Mouse (Mus musculus): ENCODE data around the gene Dusp8. TPM values are rescaled to one million over a fixed set of nuclear protein-coding genes. Genes with fewer than 3 reads are reported as not detected.

The Dusp8 gene
- polyA plus RNA-seq, 1 experiment from 2014 or later: 8.8 TPM

DNA sequence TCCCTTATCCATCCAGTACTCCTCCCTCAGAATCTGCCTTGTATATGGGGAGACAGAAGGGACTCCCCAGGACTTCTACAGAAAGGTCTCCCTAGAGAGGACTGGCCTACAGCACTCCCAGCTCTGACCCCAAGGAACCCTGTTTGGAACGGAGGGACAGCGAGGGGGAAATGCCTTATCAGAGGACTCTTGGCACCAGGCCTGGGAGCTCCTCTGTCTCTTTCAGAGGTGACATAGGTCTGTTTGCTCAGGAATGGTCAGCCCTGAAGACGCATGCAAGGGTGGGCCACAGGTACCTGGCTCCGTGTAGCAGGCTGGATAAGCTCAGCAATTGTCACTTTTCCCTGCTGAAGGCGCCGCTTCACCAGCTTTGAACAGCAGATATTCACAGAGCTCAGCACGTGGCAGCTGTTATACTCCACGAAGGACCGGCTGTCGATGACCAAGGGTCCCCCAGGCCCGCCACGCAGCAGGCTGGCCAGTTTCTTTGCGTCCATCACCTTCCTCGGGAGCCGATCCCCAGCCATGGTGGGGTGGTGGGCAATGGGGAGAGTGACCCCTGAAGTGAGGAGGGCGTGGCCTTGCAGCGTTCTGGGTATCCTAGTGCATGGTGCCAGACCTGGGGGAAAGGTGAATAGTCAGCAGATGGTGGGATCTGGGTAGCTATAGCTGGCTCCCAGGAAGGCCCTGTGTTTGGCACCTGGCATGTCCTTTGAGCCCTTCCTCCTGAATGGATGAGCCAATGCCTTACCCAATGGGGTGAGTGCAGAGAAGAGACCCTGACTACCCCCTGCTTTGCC lies 5.8 kb downstream of the Dusp8 start:
- DNase-seq (ENCODE audit: low spot score): no peak
- H3K4me2 ChIP-seq (ENCODE audit: low read length): no peak overlapping the region
- H3K36me3 ChIP-seq (ENCODE audit: control insufficient read depth, insufficient read depth, low read length): no peaks in the 10 kb centered on the region
- H3K27me3 ChIP-seq (replicated peaks; ENCODE audit: control insufficient read depth, insufficient read depth, low read length): peaks cover 24% of the 10 kb centered on the region
- ATAC-seq (replicated peaks; ENCODE audit: low FRiP score, low TSS enrichment, low read depth): no peak
- no peak overlapping the region for H3K9ac ChIP-seq (ENCODE audit: low read length)
- no peak overlapping the region for H3K4me3 ChIP-seq (ENCODE audit: low read depth, low read length)
- whole genome bisulfite sequencing: 66% methylated on average over 17 of the region's 17 CpGs
- no peaks in the 10 kb centered on the region for H3K9me3 ChIP-seq (ENCODE audit: control insufficient read depth, low read length)
- no peaks in the 10 kb centered on the region; the same call in 1 of the 2 replicates for H3K4me1 ChIP-seq (replicated peaks; ENCODE audit: control insufficient read depth, insufficient read depth, low read length)
- H3K27ac ChIP-seq (ENCODE audit: low read depth): no peak overlapping the region

DNA sequence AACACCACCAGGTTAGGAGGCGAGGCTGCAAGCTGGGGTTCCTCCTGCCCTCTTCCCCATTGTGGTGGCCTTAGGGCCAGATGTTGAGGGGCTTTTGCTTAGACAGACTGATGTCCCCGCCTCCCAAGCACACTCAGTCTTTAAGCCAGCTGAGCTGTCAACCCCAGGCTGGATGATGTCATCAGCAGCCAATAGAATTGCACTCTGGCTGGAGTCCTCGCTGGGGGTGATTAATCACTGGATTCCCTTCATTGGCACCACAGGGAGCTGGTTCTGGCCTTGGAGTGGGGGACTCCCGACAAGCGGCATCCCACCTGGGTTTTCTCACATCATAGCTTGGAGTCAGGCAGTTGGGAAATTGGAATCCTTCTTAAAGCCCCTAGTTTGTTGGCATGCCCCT lies 6.8 kb downstream of the Dusp8 start:
- H3K4me2 ChIP-seq (ENCODE audit: low read length): no peak overlapping the region
- ATAC-seq (replicated peaks; ENCODE audit: low FRiP score, low TSS enrichment, low read depth) (no peak; the same call in 1 of the 2 replicates), DNase-seq (ENCODE audit: low spot score) (peak; percentile 64)
- no peak overlapping the region for H3K9ac ChIP-seq (ENCODE audit: low read length)
- H3K9me3 ChIP-seq (ENCODE audit: control insufficient read depth, low read length): no peaks in the 10 kb centered on the region
- H3K27me3 ChIP-seq (replicated peaks; ENCODE audit: control insufficient read depth, insufficient read depth, low read length): peaks cover 24% of the 10 kb centered on the region
- 15% methylated on average over 5 of the region's 5 CpGs for WGBS
- peaks cover 6% of the 10 kb centered on the region; the same call in 1 of the 2 replicates for H3K4me1 ChIP-seq (replicated peaks; ENCODE audit: control insufficient read depth, insufficient read depth, low read length)
- no peak overlapping the region for H3K27ac ChIP-seq (ENCODE audit: low read depth)
- H3K4me3 ChIP-seq (ENCODE audit: low read depth, low read length): no peak overlapping the region
- H3K36me3 ChIP-seq (ENCODE audit: control insufficient read depth, insufficient read depth, low read length): no peaks in the 10 kb centered on the region

DNA sequence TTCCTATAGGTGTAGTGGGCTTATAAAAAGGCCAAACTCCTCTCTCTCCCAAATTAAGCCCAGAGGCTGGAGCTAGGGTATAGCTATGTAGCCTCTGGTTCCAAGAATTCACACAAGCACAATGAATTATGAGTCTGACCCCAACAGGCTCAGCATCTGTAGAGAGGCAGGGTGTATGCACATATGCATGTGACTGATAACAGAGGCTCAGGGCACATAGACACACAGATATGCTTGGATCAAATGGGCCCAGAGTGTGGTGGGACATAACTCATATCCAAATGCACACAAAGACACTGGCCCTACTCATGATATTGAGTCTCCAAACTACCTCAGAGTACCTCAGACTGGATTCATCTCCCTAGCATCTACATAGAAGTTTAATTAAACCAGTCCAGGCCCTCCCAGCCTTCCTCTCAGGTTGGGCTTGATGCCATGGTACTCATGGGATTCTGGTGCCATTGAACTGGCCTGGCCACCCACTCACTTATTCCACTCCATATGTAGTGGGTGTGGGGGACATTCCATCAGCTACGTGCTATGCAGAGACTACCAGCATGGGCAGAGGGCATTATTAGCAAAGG lies 8.5 kb downstream of the Dusp8 start:
- no peak overlapping the region for H3K9ac ChIP-seq (ENCODE audit: low read length)
- H3K4me1 ChIP-seq (replicated peaks; ENCODE audit: control insufficient read depth, insufficient read depth, low read length): peaks cover 7% of the 10 kb centered on the region; the same call in 1 of the 2 replicates
- no peaks in the 10 kb centered on the region for H3K9me3 ChIP-seq (ENCODE audit: control insufficient read depth, low read length)
- no peak overlapping the region for H3K4me3 ChIP-seq (ENCODE audit: low read depth, low read length)
- ATAC-seq (replicated peaks; ENCODE audit: low FRiP score, low TSS enrichment, low read depth) (no peak), DNase-seq (ENCODE audit: low spot score) (no peak)
- WGBS: 79% methylated on average over 1 of the region's 1 CpGs
- H3K27ac ChIP-seq (ENCODE audit: low read depth): no peak overlapping the region
- H3K4me2 ChIP-seq (ENCODE audit: low read length): no peak overlapping the region
- 0 out of 2 replicates have a peak, but pooled peaks cover 5% of the 10 kb centered on the region for H3K36me3 ChIP-seq (ENCODE audit: control insufficient read depth, insufficient read depth, low read length)
- H3K27me3 ChIP-seq (replicated peaks; ENCODE audit: control insufficient read depth, insufficient read depth, low read length): peaks cover 29% of the 10 kb centered on the region

DNA sequence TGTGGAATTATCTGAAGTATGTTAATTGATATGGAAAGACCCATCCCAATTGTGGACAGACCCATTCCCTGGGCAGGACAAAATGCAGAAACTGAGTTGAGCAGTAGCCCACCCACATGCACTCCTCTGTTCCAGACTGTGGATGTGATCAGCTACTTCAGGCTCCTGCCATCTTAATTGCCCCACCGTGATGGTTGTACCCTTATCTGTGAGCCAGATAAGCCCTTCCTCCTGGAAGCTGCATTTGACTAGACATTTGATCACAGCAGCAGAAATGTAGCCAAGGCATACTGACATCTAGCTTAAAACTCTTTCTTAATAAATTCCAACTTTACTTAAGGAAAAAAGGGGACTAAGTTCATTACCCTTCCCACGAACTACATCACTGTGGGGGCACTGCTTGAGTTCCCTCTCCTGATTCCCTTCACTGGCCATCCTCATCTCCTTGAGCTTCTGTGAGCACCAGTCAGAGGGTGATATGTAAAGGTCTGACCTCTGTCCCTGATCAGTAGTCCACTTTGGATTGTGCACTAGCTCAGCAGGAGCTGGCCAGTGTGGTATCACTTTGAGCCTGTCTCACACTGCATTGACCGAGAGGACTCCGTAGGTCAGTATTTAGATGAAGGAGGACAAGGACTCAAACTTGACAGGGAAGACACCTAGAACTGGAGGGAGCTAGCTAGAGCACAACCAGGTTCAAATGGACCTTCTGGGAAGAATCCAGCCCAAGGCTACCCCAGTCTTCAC lies 9.3 kb downstream of the Dusp8 start:
- no peak overlapping the region for H3K4me3 ChIP-seq (ENCODE audit: low read depth, low read length)
- no peak overlapping the region for H3K9ac ChIP-seq (ENCODE audit: low read length)
- H3K36me3 ChIP-seq (ENCODE audit: control insufficient read depth, insufficient read depth, low read length): 0 out of 2 replicates have a peak, but pooled peaks cover 5% of the 10 kb centered on the region
- H3K9me3 ChIP-seq (ENCODE audit: control insufficient read depth, low read length): no peaks in the 10 kb centered on the region
- WGBS: 71% methylated on average over 4 of the region's 4 CpGs
- H3K27ac ChIP-seq (ENCODE audit: low read depth): no peak overlapping the region
- DNase-seq (ENCODE audit: low spot score) (no peak), ATAC-seq (replicated peaks; ENCODE audit: low FRiP score, low TSS enrichment, low read depth) (no peak)
- H3K4me1 ChIP-seq (replicated peaks; ENCODE audit: control insufficient read depth, insufficient read depth, low read length): peaks cover 11% of the 10 kb centered on the region; the same call in 1 of the 2 replicates
- no peak overlapping the region for H3K4me2 ChIP-seq (ENCODE audit: low read length)
- H3K27me3 ChIP-seq (replicated peaks; ENCODE audit: control insufficient read depth, insufficient read depth, low read length): peaks cover 35% of the 10 kb centered on the region

DNA sequence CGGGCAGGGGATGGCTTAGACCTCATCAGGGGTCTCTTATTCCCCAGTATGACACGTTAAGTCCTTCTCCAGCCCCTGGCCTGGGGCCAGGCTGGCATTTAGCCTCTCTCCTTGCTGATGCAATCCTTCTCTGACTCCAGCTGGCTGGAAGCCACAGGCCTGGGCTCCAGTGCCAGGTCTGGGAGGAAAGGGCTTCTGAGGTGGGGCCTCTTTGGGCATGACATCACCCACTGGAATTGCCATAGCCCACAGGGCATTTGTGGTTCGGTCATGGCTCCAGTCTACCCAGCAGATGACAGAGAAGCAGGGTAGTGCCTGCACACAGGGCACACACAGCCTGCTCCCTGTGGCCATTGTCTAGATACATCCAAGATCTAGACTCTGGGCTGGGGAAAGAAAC lies 10.8 kb downstream of the Dusp8 start:
- Histone ChIP-seq H3K27ac (ENCODE audit: low read depth) (no peak overlapping the region), H3K9me3 (ENCODE audit: control insufficient read depth, low read length) (no peaks in the 10 kb centered on the region), H3K4me2 (ENCODE audit: low read length) (no peak overlapping the region), H3K36me3 (ENCODE audit: control insufficient read depth, insufficient read depth, low read length) (0 out of 2 replicates have a peak, but pooled peaks cover 5% of the 10 kb centered on the region), H3K27me3 (replicated peaks; ENCODE audit: control insufficient read depth, insufficient read depth, low read length) (peaks cover 45% of the 10 kb centered on the region), H3K4me3 (ENCODE audit: low read depth, low read length) (no peak overlapping the region), H3K4me1 (replicated peaks; ENCODE audit: control insufficient read depth, insufficient read depth, low read length) (peaks cover 11% of the 10 kb centered on the region; the same call in 1 of the 2 replicates), H3K9ac (ENCODE audit: low read length) (no peak overlapping the region)
- ATAC-seq (replicated peaks; ENCODE audit: low FRiP score, low TSS enrichment, low read depth): no peak
- no peak for DNase-seq (ENCODE audit: low spot score)
- 61% methylated on average over 3 of the region's 3 CpGs for WGBS

DNA sequence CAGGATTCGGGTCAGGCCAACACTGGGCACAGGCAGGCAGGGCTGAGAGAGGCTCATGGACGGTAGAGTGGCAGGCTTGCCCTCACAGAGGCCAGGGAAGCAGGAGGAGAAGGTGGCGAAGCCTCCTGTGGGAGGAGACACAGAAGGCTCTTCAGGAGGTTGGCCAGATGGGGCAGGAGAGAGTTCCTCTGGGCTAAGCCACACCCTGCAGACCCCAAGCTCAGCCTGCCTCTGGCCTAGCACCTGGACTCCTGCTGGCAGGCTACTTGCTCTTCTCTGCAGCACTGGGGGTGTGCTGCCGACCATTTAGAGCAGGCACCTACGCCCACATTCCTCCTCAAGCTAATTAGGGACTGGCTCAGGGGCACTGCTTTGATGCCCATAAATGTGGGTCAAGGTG lies 11.2 kb downstream of the Dusp8 start:
- Histone ChIP-seq H3K36me3 (ENCODE audit: control insufficient read depth, insufficient read depth, low read length) (0 out of 2 replicates have a peak, but pooled peaks cover 5% of the 10 kb centered on the region), H3K4me2 (ENCODE audit: low read length) (no peak overlapping the region), H3K4me3 (ENCODE audit: low read depth, low read length) (no peak overlapping the region), H3K27me3 (replicated peaks; ENCODE audit: control insufficient read depth, insufficient read depth, low read length) (peaks cover 49% of the 10 kb centered on the region), H3K27ac (ENCODE audit: low read depth) (no peak overlapping the region), H3K4me1 (replicated peaks; ENCODE audit: control insufficient read depth, insufficient read depth, low read length) (peaks cover 11% of the 10 kb centered on the region; the same call in 1 of the 2 replicates), H3K9ac (ENCODE audit: low read length) (no peak overlapping the region), H3K9me3 (ENCODE audit: control insufficient read depth, low read length) (no peaks in the 10 kb centered on the region)
- DNase-seq (ENCODE audit: low spot score) (no peak), ATAC-seq (replicated peaks; ENCODE audit: low FRiP score, low TSS enrichment, low read depth) (0 out of 2 replicates have a peak, but pooled peaks have one; percentile 42)
- 24% methylated on average over 5 of the region's 5 CpGs for WGBS

DNA sequence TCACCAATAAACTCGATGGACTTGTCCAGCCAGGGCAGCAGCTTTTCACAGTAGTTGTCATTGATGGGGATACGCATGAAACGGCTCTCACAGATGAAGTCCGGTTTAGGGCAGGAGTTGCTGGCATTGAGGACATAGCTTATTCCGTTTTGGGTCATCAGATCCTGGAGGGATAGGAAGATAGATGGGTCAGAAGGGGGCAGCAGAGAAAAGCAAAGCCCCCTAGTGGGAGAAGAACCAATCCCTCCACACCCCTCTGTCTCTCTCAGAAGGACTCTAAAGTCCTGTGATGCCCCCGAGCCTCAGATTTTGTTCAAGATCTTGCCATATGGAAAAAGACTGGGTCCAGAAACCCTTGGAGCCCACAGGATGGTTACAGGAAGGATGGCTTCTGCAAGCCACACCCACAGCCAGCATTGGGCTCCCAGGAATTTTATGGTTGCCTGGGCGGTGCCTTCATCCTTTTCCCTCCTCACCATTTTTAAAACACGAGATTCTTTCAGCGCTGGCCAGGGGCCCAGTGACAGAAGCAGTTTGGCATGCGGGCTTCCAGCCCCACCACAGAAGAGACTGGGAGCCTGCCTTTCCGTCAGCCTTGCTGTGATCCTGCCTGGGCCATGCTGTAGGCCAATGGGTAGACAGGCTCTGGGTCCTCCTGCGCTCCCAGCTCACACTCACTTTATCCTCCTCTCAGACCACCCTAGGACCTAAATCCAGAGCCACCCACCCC lies 11.9 kb downstream of the Dusp8 start:
- 0 out of 2 replicates have a peak, but pooled peaks cover 5% of the 10 kb centered on the region for H3K36me3 ChIP-seq (ENCODE audit: control insufficient read depth, insufficient read depth, low read length)
- no peak for ATAC-seq (replicated peaks; ENCODE audit: low FRiP score, low TSS enrichment, low read depth)
- no peak overlapping the region for H3K9ac ChIP-seq (ENCODE audit: low read length)
- no peak for DNase-seq (ENCODE audit: low spot score)
- no peak overlapping the region for H3K27ac ChIP-seq (ENCODE audit: low read depth)
- peaks cover 11% of the 10 kb centered on the region; the same call in 1 of the 2 replicates for H3K4me1 ChIP-seq (replicated peaks; ENCODE audit: control insufficient read depth, insufficient read depth, low read length)
- H3K9me3 ChIP-seq (ENCODE audit: control insufficient read depth, low read length): no peaks in the 10 kb centered on the region
- peaks cover 51% of the 10 kb centered on the region for H3K27me3 ChIP-seq (replicated peaks; ENCODE audit: control insufficient read depth, insufficient read depth, low read length)
- H3K4me2 ChIP-seq (ENCODE audit: low read length): no peak overlapping the region
- H3K4me3 ChIP-seq (ENCODE audit: low read depth, low read length): no peak overlapping the region
- WGBS: 31% methylated on average over 12 of the region's 12 CpGs

DNA sequence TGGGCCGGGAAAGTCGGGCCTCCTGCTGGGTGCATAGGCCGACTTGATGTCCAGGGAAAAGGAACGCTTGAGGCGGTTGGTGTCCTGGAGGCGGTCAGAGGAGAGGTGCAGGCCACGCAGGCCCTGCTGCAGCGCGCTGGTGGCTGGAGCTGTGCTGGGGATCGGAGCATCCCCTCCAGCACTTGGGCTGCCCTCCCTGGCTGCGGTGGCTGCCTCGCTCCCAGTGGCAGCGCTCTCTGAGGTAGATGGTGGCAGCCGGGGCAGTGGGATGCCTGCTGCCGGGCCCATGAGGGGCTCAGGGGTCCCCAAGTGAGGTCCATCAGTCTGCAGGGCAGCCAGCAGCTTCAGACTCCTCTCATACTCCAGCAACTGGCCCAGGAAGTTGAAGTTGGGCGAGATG lies 13.0 kb downstream of the Dusp8 start:
- no peak for DNase-seq (ENCODE audit: low spot score)
- Histone ChIP-seq H3K36me3 (ENCODE audit: control insufficient read depth, insufficient read depth, low read length) (0 out of 2 replicates have a peak, but pooled peaks cover 5% of the 10 kb centered on the region), H3K4me2 (ENCODE audit: low read length) (no peak overlapping the region), H3K27ac (ENCODE audit: low read depth) (no peak overlapping the region), H3K9ac (ENCODE audit: low read length) (no peak overlapping the region), H3K9me3 (ENCODE audit: control insufficient read depth, low read length) (no peaks in the 10 kb centered on the region), H3K27me3 (replicated peaks; ENCODE audit: control insufficient read depth, insufficient read depth, low read length) (peaks cover 51% of the 10 kb centered on the region), H3K4me1 (replicated peaks; ENCODE audit: control insufficient read depth, insufficient read depth, low read length) (peaks cover 11% of the 10 kb centered on the region; the same call in 1 of the 2 replicates), H3K4me3 (ENCODE audit: low read depth, low read length) (no peak overlapping the region)
- no peak for ATAC-seq (replicated peaks; ENCODE audit: low FRiP score, low TSS enrichment, low read depth)
- WGBS: 52% methylated on average over 15 of the region's 16 CpGs

Data from intestine, embryonic 14.5 days (tissue).